Mouse (Mus musculus): ENCODE data around the gene 6030498E09Rik.

6030498E09Rik gene

DNA sequence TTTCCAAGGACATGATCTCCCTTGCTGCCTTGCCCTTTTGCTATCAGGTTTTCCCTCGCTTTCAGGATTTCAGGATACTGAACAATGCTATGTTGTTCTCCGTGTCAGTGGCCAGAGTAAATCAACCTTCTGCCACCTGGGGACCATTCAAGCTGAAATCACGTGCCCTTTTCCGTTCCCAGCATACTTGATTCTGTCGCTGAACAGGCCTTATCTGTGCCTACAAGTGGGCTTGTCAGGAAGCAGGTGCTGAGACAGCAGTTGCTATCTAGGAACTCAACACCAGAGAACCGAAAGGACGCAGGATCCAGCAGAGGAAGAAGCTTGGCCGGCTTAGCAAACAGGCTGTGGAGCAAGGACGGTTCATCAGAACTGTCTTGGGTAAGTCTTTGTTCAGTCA is at the start of gene 6030498E09Rik:
6030498E09Rik (plus strand) TSS at position 194 of the 400 bp plus-strand sequence.
- no peak for DNase-seq

DNA sequence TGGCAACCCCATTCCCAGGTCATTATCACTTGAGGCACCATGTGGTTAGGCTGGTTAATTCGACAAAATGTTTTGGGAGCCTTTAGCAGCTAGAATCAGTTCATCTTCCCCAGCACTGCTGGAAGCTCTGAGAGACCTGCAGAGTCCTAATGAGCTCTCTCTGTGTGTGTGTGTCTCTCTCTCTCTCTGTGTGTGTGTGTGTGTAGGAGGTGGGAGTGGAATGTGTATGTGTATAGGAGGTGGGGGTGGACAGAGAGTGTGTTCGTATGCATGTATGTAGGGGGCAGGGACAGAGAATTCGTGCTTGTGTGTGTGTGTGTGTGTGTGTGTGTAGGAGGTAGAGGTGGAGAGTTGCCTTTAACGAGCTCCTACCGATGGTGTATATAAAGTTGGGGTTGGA is 42.4 kb upstream of the 6030498E09Rik start:
- no peak for DNase-seq

- no peak for DNase-seq
Observed at GRCm38 (mm10) chrX:38730639-38731038, 41.8 kb upstream of the 6030498E09Rik start.

DNA sequence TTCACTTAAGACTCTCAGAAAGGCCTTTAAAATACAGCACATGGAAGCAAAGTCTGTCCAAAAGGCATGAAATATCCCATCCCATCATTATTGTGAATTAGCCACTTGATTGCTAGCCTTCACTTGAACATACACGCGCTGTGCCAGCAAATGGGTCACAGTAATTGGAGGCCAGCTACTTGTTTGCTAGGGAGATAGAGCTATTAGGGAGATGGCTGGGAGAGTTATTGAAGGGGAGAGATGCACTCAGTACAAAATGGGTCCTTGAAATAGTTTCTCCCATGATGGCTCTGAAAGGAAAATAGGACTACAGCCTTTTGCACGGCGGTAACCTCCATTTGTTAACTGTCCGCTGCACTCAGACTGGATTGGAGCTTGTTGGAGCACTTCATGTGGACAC is 38.8 kb upstream of the 6030498E09Rik start:
- no peak for DNase-seq

GRCm38 (mm10) chrX:38734916-38735880 is 37.3 kb upstream of the 6030498E09Rik start:
- DNase-seq, result no peak

DNA sequence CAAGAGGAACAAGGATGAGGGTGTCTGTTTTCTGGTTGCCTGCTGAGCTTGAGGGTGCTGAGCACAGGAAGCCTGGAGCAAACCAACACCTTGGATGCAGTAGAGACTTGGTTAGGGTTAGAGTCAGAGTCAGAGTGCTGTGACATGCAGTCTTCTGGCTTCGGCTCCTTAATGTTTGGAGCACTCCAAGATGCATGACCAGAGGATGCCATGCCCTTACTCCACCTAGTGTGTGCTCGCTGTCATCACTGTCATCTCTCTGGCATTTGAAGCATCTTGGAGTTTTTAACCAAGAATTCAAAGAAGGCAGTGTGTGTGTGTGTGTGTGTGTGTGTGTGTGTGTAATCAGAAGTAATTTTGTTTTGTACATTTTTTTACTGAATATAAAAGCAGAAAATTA is 1.0 kb upstream of the 6030498E09Rik start:
- no peak for DNase-seq

GRCm38 (mm10) chrX:38771886-38772285 is 585 bp upstream of the 6030498E09Rik start:
- peak; percentile 1 for DNase-seq

DNA sequence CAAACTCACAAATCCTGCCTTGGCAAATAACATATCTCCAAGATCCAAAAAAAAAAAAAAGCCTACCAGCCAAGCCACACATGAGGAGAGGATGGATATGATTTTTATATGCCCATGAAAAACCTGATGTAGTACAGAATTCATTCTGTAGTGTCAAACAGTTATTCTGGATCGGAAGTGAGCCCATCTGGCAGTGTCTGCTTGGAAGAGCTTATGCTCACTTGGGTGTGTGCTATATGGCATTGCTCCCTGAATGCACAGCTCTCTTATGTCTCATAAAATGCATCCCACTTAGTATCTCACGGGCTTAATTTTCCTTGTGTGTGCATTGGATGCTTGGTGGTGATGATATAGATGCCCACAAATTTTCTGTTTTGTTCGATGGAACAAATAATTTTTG is 21.9 kb downstream of the 6030498E09Rik start:
- DNase-seq, result no peak

DNA sequence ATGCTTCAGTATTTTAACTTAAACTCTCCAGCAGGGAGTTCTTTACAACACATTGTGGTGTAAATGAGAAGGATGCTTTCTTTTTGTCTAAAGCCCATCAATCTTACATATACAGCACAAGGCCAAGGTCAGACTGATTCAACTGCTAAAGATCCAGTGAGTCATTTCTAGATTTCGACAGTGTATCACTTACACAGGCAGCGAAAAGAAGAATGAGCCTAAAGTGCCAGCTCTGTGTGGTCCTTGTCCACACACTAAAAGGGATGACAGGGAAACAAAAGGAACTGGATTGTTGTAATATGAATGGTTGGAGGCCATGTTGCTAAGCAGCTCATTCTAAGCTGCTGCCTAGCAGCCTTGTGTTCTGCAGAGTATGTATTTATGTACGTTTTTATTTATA is 41.5 kb downstream of the 6030498E09Rik start:
- no peak for DNase-seq

DNA sequence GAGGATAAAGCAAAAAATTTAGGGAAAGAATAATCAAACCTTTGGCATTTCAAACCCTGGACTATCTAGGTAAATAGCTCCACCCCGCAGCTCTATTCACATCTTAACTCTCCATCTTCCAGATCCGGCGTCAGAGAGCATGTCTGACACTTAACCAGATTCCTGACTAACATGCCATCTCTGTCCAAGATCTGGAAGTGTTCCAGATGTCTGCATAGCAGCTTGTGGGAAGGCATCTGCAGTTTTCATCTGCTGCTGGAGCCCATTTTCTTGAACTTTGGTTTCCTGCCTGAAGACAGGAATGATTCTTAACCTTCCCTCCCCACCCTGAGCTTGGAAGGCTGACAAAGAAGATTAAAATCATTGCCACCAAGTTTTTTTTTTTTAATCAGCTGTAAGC is 44.4 kb downstream of the 6030498E09Rik start:
- peak; percentile 1 for DNase-seq

DNA sequence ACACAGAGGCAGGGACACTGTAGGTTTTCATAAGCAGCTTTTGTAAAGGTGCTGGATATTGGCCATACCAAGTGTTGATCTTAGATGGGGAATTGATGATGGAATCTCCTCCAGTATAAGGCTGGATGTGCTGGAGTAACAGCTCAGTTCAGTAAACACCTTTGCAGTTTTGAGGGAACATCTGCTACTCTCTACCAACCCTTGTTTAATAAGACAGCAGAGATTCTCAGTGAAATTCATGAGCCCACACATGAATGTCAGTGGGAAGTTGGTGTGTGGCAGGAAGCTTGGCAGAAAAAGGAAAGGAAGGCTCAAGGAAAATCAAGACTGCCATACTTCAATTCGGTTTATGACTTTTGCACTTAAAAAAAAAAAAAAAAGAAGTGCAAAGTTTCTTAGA is 186.1 kb downstream of the 6030498E09Rik start:
- DNase-seq, result no peak

GRCm38 (mm10) chrX:38996265-38996664 is 223.8 kb downstream of the 6030498E09Rik start:
- no peak for DNase-seq
